8 mouse cellular contexts compared by ENCODE assay signal in the genomic region with DNA sequence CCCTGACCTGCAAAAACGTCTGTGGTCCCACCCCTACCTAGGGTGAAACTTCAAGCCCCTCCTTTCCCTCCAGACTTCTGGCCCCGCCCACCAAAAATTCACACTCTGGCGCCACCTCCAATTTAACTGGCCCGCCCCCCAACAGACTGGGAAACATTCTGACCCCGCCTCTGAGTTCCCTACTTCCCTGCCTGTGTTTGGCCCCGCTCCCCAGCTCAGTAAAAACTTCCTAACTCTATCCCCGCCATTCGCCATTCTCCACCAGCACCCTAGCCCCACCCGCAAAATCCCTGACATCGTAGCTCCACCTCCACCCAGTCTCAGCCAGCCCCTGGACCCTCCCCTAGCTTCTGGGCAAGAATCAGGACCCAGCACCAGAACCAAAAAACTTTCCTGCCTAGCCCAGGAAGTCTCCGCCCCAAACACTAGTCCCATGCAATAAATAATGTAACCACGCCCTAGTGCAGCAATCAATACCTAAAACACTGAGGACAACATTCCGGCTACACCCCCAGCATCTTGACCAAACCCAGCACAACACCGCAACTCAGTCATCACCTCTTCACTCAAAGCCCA. TPM values are rescaled to one million over a fixed set of nuclear protein-coding genes. Genes with fewer than 3 reads are reported as not detected.
A peak's percentile ranks its signal among the peaks of the same experiment; 100 is the strongest.
DNase-seq lines count a peak whose midpoint lies in the region; ATAC-seq and TF ChIP-seq lines count a peak whose summit lies in the region.

No protein-coding gene starts in this region.

- TF ChIP-seq EP300 in liver, embryonic 14.5 days (IDR thresholded peaks at IDR 0.05; ENCODE audit: low read depth) = no peak

- DNase-seq in adrenal gland, postnatal 25 days = peak; percentile 54
- peak; percentile 79 for DNase-seq in heart, adult 8-10 months (ENCODE audit: low spot score)
- peak; percentile 91 for DNase-seq in kidney, adult 2 months
- DNase-seq in liver, embryonic 14.5 days (ENCODE audit: low read depth in 3 of 3, low spot score in 3 of 3) = peak; percentile 57 to 62 (median 58)
- peak; percentile 61 for DNase-seq in naive thymus-derived CD4-positive, alpha-beta T cell, adult 2 months (ENCODE audit: low read depth)

- ATAC-seq in embryonic facial prominence, embryonic 13.5 days (ENCODE audit: insufficient number of reproducible peaks, insufficient read depth, low FRiP score, low TSS enrichment, low read depth) = peak; percentile 52
- peak; percentile 24 for ATAC-seq in liver, embryonic 14.5 days (ENCODE audit: insufficient read depth)

- H3K79me3 ChIP-seq in C2C12 (ENCODE audit: low read depth) = peaks cover 13% of the 10 kb centered on the region

- H3K27me3 ChIP-seq in C2C12 (ENCODE audit: control insufficient read depth, insufficient read depth, insufficient read length) = no peaks in the 10 kb centered on the region
- no peaks in the 10 kb centered on the region for H3K27me3 ChIP-seq in embryonic facial prominence, embryonic 13.5 days
- no peaks in the 10 kb centered on the region for H3K27me3 ChIP-seq in kidney, adult 2 months (replicated peaks; ENCODE audit: control insufficient read depth, insufficient read depth, low read length)
- no peaks in the 10 kb centered on the region for H3K27me3 ChIP-seq in liver, embryonic 14.5 days (ENCODE audit: control insufficient read depth, insufficient read depth, low read length)
- H3K27me3 ChIP-seq in testis, adult 2 months (ENCODE audit: control insufficient read depth, insufficient read depth, low read length) = no peaks in the 10 kb centered on the region

- peaks cover 23% of the 10 kb centered on the region for H3K79me2 ChIP-seq in C2C12 (ENCODE audit: control insufficient read depth, insufficient read depth)

- H3K36me3 ChIP-seq in C2C12 (ENCODE audit: control insufficient read depth, insufficient read depth) = peaks cover 27% of the 10 kb centered on the region
- peaks cover 38% of the 10 kb centered on the region for H3K36me3 ChIP-seq in embryonic facial prominence, embryonic 13.5 days
- no peaks in the 10 kb centered on the region for H3K36me3 ChIP-seq in kidney, adult 2 months (ENCODE audit: control insufficient read depth, insufficient read depth, low read length)
- H3K36me3 ChIP-seq in liver, embryonic 14.5 days (replicated peaks; ENCODE audit: control insufficient read depth, insufficient read depth, low read depth) = peaks cover 35% of the 10 kb centered on the region
- peaks cover 6% of the 10 kb centered on the region for H3K36me3 ChIP-seq in testis, adult 2 months (ENCODE audit: control insufficient read depth, insufficient read depth, low read length)

- peak overlapping the region; percentile 30 for H3K4me3 ChIP-seq in C2C12 (ENCODE audit: insufficient read depth, poor library complexity, severe bottlenecking)
- peak overlapping the region; percentile 64 for H3K4me3 ChIP-seq in embryonic facial prominence, embryonic 13.5 days
- peak overlapping the region; percentile 64 for H3K4me3 ChIP-seq in kidney, adult 2 months (ENCODE audit: insufficient read depth, low read depth, low read length)
- peak overlapping the region; percentile 63 to 84 for H3K4me3 ChIP-seq in liver, embryonic 14.5 days (ENCODE audit: insufficient read depth in 1 of 2, low read depth in 2 of 2, low read length in 2 of 2)
- peak overlapping the region; percentile 91 for H3K4me3 ChIP-seq in testis, adult 2 months (ENCODE audit: control insufficient read depth, low read depth, low read length)

- H3K9ac ChIP-seq in embryonic facial prominence, embryonic 13.5 days = peak overlapping the region; percentile 37; the same call in 1 of the 2 replicates
- peak overlapping the region; percentile 53 for H3K9ac ChIP-seq in liver, embryonic 14.5 days (replicated peaks)

- TF ChIP-seq POLR2A in kidney, adult 2 months (IDR thresholded peaks at IDR 0.05; ENCODE audit: low read depth, low read length) = no peak
- TF ChIP-seq POLR2A in testis, adult 2 months (IDR thresholded peaks at IDR 0.05; ENCODE audit: control insufficient read depth, low read depth, low read length) = no peak

- peaks cover 15% of the 10 kb centered on the region for H3K4me1 ChIP-seq in embryonic facial prominence, embryonic 13.5 days
- no peaks in the 10 kb centered on the region for H3K4me1 ChIP-seq in kidney, adult 2 months (ENCODE audit: control insufficient read depth, insufficient read depth, low read length)
- H3K4me1 ChIP-seq in liver, embryonic 14.5 days (replicated peaks; ENCODE audit: control insufficient read depth in 2 of 2, insufficient read depth in 2 of 2, low read length in 1 of 2) = peaks cover 9 to 15% of the 10 kb centered on the region in 2 experiments
- peaks cover 10% of the 10 kb centered on the region for H3K4me1 ChIP-seq in testis, adult 2 months (ENCODE audit: control insufficient read depth, insufficient read depth, low read length)

- 4% methylated on average over 14 of the region's 14 CpGs for WGBS in embryonic facial prominence, embryonic 13.5 days
- under 1% methylated on average over 14 of the region's 14 CpGs for WGBS in kidney, adult 2 months
- 1% methylated on average over 14 of the region's 14 CpGs for WGBS in liver, embryonic 14.5 days (ENCODE audit: insufficient replicate concordance)

- H3K4me2 ChIP-seq in embryonic facial prominence, embryonic 13.5 days = peak overlapping the region; percentile 64
- H3K4me2 ChIP-seq in liver, embryonic 14.5 days (ENCODE audit: low read depth) = peak overlapping the region; percentile 81

- no peak for TF ChIP-seq CTCF in C2C12 (IDR thresholded peaks at IDR 0.05; ENCODE audit: control insufficient read depth, insufficient read depth, insufficient read length)
- TF ChIP-seq CTCF in kidney, adult 2 months (conservative IDR thresholded peaks at IDR 0.05; ENCODE audit: insufficient read depth, insufficient read length, low read depth, low read length) = no peak
- TF ChIP-seq CTCF in liver, embryonic 14.5 days (IDR thresholded peaks at IDR 0.05; ENCODE audit: low read depth) = no peak
- TF ChIP-seq CTCF in testis, adult 2 months (IDR thresholded peaks at IDR 0.05; ENCODE audit: control insufficient read depth, insufficient read depth, insufficient replicate concordance, low read depth, low read length) = no peak

- H3ac ChIP-seq in C2C12 (ENCODE audit: control insufficient read depth, insufficient read length, low read depth) = peak overlapping the region; percentile 40

- peak overlapping the region; percentile 98 for H3K27ac ChIP-seq in embryonic facial prominence, embryonic 13.5 days
- H3K27ac ChIP-seq in kidney, adult 2 months (ENCODE audit: insufficient read depth, low read depth, low read length) = peak overlapping the region; percentile 73
- peak overlapping the region; percentile 77 for H3K27ac ChIP-seq in liver, embryonic 14.5 days
- H3K27ac ChIP-seq in testis, adult 2 months (ENCODE audit: control insufficient read depth, insufficient read depth, low read depth, low read length) = peak overlapping the region; percentile 80

- H3K9me3 ChIP-seq in embryonic facial prominence, embryonic 13.5 days = no peaks in the 10 kb centered on the region
- H3K9me3 ChIP-seq in liver, embryonic 14.5 days (ENCODE audit: control insufficient read depth, low read length) = no peaks in the 10 kb centered on the region

RNA-seq across cellular contexts. Expression of gene Ccdc9, which starts 1.1 kb away (rescaled TPM):
- 52.2 TPM for polyA plus RNA-seq in C2C12 (2012; fragmentation: generic; extraction: Trizol)
- total RNA-seq in adrenal gland, postnatal 25 days (2021) = 83.5 and 93.6 TPM in 2 replicates
- 31.0 and 32.9 TPM in 2 replicates for polyA plus RNA-seq in embryonic facial prominence, embryonic 13.5 days (2015; fragmentation: Nextera tagmentation; extraction: Ambion mirVana)
- total RNA-seq in heart, adult 8-10 months (2022) = 10 to 100 TPM; 33.2 to 48.1 (median 38.1) TPM
- polyA plus RNA-seq in kidney, adult 2 months (2012; rRNA removed) = 23.3 and 24.3 TPM in 2 replicates
- polyA plus RNA-seq in liver, embryonic 14.5 days (2012; rRNA removed) = 15.9 and 24.7 TPM in 2 replicates
- polyA plus RNA-seq in liver, embryonic 14.5 days (2014; fragmentation: Nextera tagmentation; extraction: Ambion mirVana) = 4.2 and 7.6 TPM in 2 replicates
- polyA plus RNA-seq in testis, adult 2 months (2012; rRNA removed) = 46.0 and 47.1 TPM in 2 replicates

RNA-seq across cellular contexts. Expression of gene Inafm1, which starts 12.1 kb away (rescaled TPM):
- 11.7 TPM for polyA plus RNA-seq in C2C12 (2012; fragmentation: generic; extraction: Trizol)
- 15.6 and 26.0 TPM in 2 replicates for total RNA-seq in adrenal gland, postnatal 25 days (2021)
- 23.9 and 24.3 TPM in 2 replicates for polyA plus RNA-seq in embryonic facial prominence, embryonic 13.5 days (2015; fragmentation: Nextera tagmentation; extraction: Ambion mirVana)
- total RNA-seq in heart, adult 8-10 months (2022) = 10 to 100 TPM; 12.3 to 18.1 (median 14.4) TPM
- 23.1 and 30.7 TPM in 2 replicates for polyA plus RNA-seq in kidney, adult 2 months (2012; rRNA removed)
- polyA plus RNA-seq in liver, embryonic 14.5 days (2012; rRNA removed) = 7.9 and 8.3 TPM in 2 replicates
- 3.5 and 4.0 TPM in 2 replicates for polyA plus RNA-seq in liver, embryonic 14.5 days (2014; fragmentation: Nextera tagmentation; extraction: Ambion mirVana)
- polyA plus RNA-seq in testis, adult 2 months (2012; rRNA removed) = 19.5 and 22.5 TPM in 2 replicates

RNA-seq across cellular contexts. Expression of gene Bbc3, which starts 22.7 kb away (rescaled TPM):
- polyA plus RNA-seq in C2C12 (2012; fragmentation: generic; extraction: Trizol) = 6.6 TPM
- total RNA-seq in adrenal gland, postnatal 25 days (2021) = 6.8 and 11.5 TPM in 2 replicates
- 4.8 and 5.2 TPM in 2 replicates for polyA plus RNA-seq in embryonic facial prominence, embryonic 13.5 days (2015; fragmentation: Nextera tagmentation; extraction: Ambion mirVana)
- total RNA-seq in heart, adult 8-10 months (2022) = 1 to 10 TPM; 2.8 to 5.1 (median 4.4) TPM
- polyA plus RNA-seq in kidney, adult 2 months (2012; rRNA removed) = 5.1 and 5.2 TPM in 2 replicates
- polyA plus RNA-seq in liver, embryonic 14.5 days (2012; rRNA removed) = 3.2 and 3.8 TPM in 2 replicates
- 2.0 and 3.3 TPM in 2 replicates for polyA plus RNA-seq in liver, embryonic 14.5 days (2014; fragmentation: Nextera tagmentation; extraction: Ambion mirVana)
- polyA plus RNA-seq in testis, adult 2 months (2012; rRNA removed) = 4.0 and 6.1 TPM in 2 replicates

RNA-seq across cellular contexts. Expression of gene C5ar1, which starts 26.2 kb away (rescaled TPM):
- 0.02 TPM for polyA plus RNA-seq in C2C12 (2012; fragmentation: generic; extraction: Trizol)
- 2.0 and 3.2 TPM in 2 replicates for total RNA-seq in adrenal gland, postnatal 25 days (2021)
- 1.4 and 1.5 TPM in 2 replicates for polyA plus RNA-seq in embryonic facial prominence, embryonic 13.5 days (2015; fragmentation: Nextera tagmentation; extraction: Ambion mirVana)
- total RNA-seq in heart, adult 8-10 months (2022) = 1 to 10 TPM; 4.1 to 5.5 (median 5.1) TPM
- polyA plus RNA-seq in kidney, adult 2 months (2012; rRNA removed) = 3.4 and 4.2 TPM in 2 replicates
- polyA plus RNA-seq in liver, embryonic 14.5 days (2012; rRNA removed) = 0.95 and 1.1 TPM in 2 replicates
- 1.1 and 1.9 TPM in 2 replicates for polyA plus RNA-seq in liver, embryonic 14.5 days (2014; fragmentation: Nextera tagmentation; extraction: Ambion mirVana)
- polyA plus RNA-seq in testis, adult 2 months (2012; rRNA removed) = 0.53 and 0.65 TPM in 2 replicates

RNA-seq across cellular contexts. Expression of gene C5ar2, which starts 41.6 kb away (rescaled TPM):
- not detected for polyA plus RNA-seq in C2C12 (2012; fragmentation: generic; extraction: Trizol)
- 0.24 TPM in 1 of 2 replicates, not detected in the other for total RNA-seq in adrenal gland, postnatal 25 days (2021)
- 0.10 TPM in 1 of 2 replicates, not detected in the other for polyA plus RNA-seq in embryonic facial prominence, embryonic 13.5 days (2015; fragmentation: Nextera tagmentation; extraction: Ambion mirVana)
- total RNA-seq in heart, adult 8-10 months (2022) = 1 to 10 TPM; 1.0 to 1.4 (median 1.2) TPM
- 0.34 and 0.39 TPM in 2 replicates for polyA plus RNA-seq in kidney, adult 2 months (2012; rRNA removed)
- 0.47 and 0.56 TPM in 2 replicates for polyA plus RNA-seq in liver, embryonic 14.5 days (2012; rRNA removed)
- polyA plus RNA-seq in liver, embryonic 14.5 days (2014; fragmentation: Nextera tagmentation; extraction: Ambion mirVana) = 0.30 and 0.33 TPM in 2 replicates
- polyA plus RNA-seq in testis, adult 2 months (2012; rRNA removed) = 0.02 and 0.07 TPM in 2 replicates

Comparison
In these comparisons a context has a peak if more than half of its experiments do, and no peak if none do; other contexts are left out.
1. Peak in every context shown above with its lines: DNase-seq, ATAC-seq, H3K4me3 ChIP-seq and H3K27ac ChIP-seq.
2. H3K4me3 ChIP-seq: peak in every context shown above with its lines; median percentile 91 in testis, adult 2 months; 74 in liver, embryonic 14.5 days; 64 in embryonic facial prominence, embryonic 13.5 days; 64 in kidney, adult 2 months; 30 in C2C12.